Mouse (Mus musculus): ENCODE measurements at regions not wholly inside any gene's neighbourhood (a gene's known extent, or its start where the extent isn't known, plus 50 kb on each side); places are given as distances from the start of the nearest gene placed in this dataset.

GRCm38 (mm10) chr10:119019082-119019481, 149.1 kb upstream of the Dyrk2 start:
- Histone ChIP-seq H3K27me3 (ENCODE audit: insufficient read depth, poor library complexity, severe bottlenecking) (no peaks in the 10 kb centered on the region), H3K4me1 (replicated peaks) (no peaks in the 10 kb centered on the region), H3K4me3 (no peak overlapping the region), H3K27ac (no peak overlapping the region), H3K36me3 (no peaks in the 10 kb centered on the region), H3K9me3 (no peaks in the 10 kb centered on the region)
- 93% methylated on average over 10 of the region's 10 CpGs for WGBS
- no peak for DNase-seq (ENCODE audit: low spot score)

GRCm38 (mm10) chr10:119018490-119018889, 148.5 kb upstream of the Dyrk2 start:
- WGBS = 91% methylated on average over 4 of the region's 4 CpGs
- Histone ChIP-seq H3K27me3 (ENCODE audit: insufficient read depth, poor library complexity, severe bottlenecking) (no peaks in the 10 kb centered on the region), H3K9me3 (no peaks in the 10 kb centered on the region), H3K36me3 (no peaks in the 10 kb centered on the region), H3K4me1 (replicated peaks) (no peaks in the 10 kb centered on the region), H3K27ac (no peak overlapping the region), H3K4me3 (no peak overlapping the region)
- DNase-seq (ENCODE audit: low spot score) = no peak

- no peaks in the 10 kb centered on the region for H3K4me1 ChIP-seq (replicated peaks)
- WGBS = 93% methylated on average over 8 of the region's 8 CpGs
- H3K27ac ChIP-seq = no peak overlapping the region
- no peak overlapping the region for H3K4me3 ChIP-seq
- no peaks in the 10 kb centered on the region for H3K27me3 ChIP-seq (ENCODE audit: insufficient read depth, poor library complexity, severe bottlenecking)
- H3K36me3 ChIP-seq = no peaks in the 10 kb centered on the region
- no peak for DNase-seq (ENCODE audit: low spot score)
- no peaks in the 10 kb centered on the region for H3K9me3 ChIP-seq
Observed at GRCm38 (mm10) chr10:119016104-119016503, 146.1 kb upstream of the Dyrk2 start.

GRCm38 (mm10) chr10:119015311-119016055, 145.5 kb upstream of the Dyrk2 start:
- H3K9me3 ChIP-seq = no peaks in the 10 kb centered on the region
- no peak for DNase-seq (ENCODE audit: low spot score)
- 0 out of 2 replicates have a peak, but pooled peaks cover 3% of the 10 kb centered on the region for H3K4me1 ChIP-seq (replicated peaks)
- no peaks in the 10 kb centered on the region for H3K36me3 ChIP-seq
- WGBS = 87% methylated on average over 16 of the region's 16 CpGs
- no peak overlapping the region for H3K4me3 ChIP-seq
- no peaks in the 10 kb centered on the region for H3K27me3 ChIP-seq (ENCODE audit: insufficient read depth, poor library complexity, severe bottlenecking)
- no peak overlapping the region for H3K27ac ChIP-seq

GRCm38 (mm10) chr10:119014731-119015130, 144.7 kb upstream of the Dyrk2 start:
- no peak overlapping the region for H3K27ac ChIP-seq
- no peak overlapping the region for H3K4me3 ChIP-seq
- H3K9me3 ChIP-seq = no peaks in the 10 kb centered on the region
- H3K36me3 ChIP-seq = no peaks in the 10 kb centered on the region
- 86% methylated on average over 4 of the region's 4 CpGs for WGBS
- H3K27me3 ChIP-seq (ENCODE audit: insufficient read depth, poor library complexity, severe bottlenecking) = no peaks in the 10 kb centered on the region
- H3K4me1 ChIP-seq (replicated peaks) = 0 out of 2 replicates have a peak, but pooled peaks cover 3% of the 10 kb centered on the region
- no peak for DNase-seq (ENCODE audit: low spot score)

- Histone ChIP-seq H3K4me1 (replicated peaks) (0 out of 2 replicates have a peak, but pooled peaks cover 3% of the 10 kb centered on the region), H3K36me3 (no peaks in the 10 kb centered on the region), H3K27me3 (ENCODE audit: insufficient read depth, poor library complexity, severe bottlenecking) (no peaks in the 10 kb centered on the region), H3K27ac (no peak overlapping the region), H3K4me3 (no peak overlapping the region), H3K9me3 (no peaks in the 10 kb centered on the region)
- DNase-seq (ENCODE audit: low spot score) = no peak
- 87% methylated on average over 4 of the region's 4 CpGs for WGBS
Observed at GRCm38 (mm10) chr10:119013758-119014157, 143.7 kb upstream of the Dyrk2 start.

- H3K27me3 ChIP-seq (ENCODE audit: insufficient read depth, poor library complexity, severe bottlenecking) = no peaks in the 10 kb centered on the region
- no peak overlapping the region for H3K27ac ChIP-seq
- 0 out of 2 replicates have a peak, but pooled peaks cover 3% of the 10 kb centered on the region for H3K4me1 ChIP-seq (replicated peaks)
- 85% methylated on average over 6 of the region's 6 CpGs for WGBS
- H3K36me3 ChIP-seq = no peaks in the 10 kb centered on the region
- no peak overlapping the region for H3K4me3 ChIP-seq
- no peak for DNase-seq (ENCODE audit: low spot score)
- H3K9me3 ChIP-seq = no peaks in the 10 kb centered on the region
Observed at GRCm38 (mm10) chr10:119011511-119011910, 141.5 kb upstream of the Dyrk2 start.

- Histone ChIP-seq H3K27me3 (ENCODE audit: insufficient read depth, poor library complexity, severe bottlenecking) (no peaks in the 10 kb centered on the region), H3K4me1 (replicated peaks) (0 out of 2 replicates have a peak, but pooled peaks cover 3% of the 10 kb centered on the region), H3K36me3 (no peaks in the 10 kb centered on the region), H3K4me3 (no peak overlapping the region), H3K27ac (no peak overlapping the region), H3K9me3 (no peaks in the 10 kb centered on the region)
- no peak for DNase-seq (ENCODE audit: low spot score)
- WGBS = 43% methylated on average over 7 of the region's 7 CpGs
Observed at GRCm38 (mm10) chr10:119010884-119011283, 140.9 kb upstream of the Dyrk2 start.

GRCm38 (mm10) chr10:119006866-119007575, 137.0 kb upstream of the Dyrk2 start:
- Histone ChIP-seq H3K36me3 (no peaks in the 10 kb centered on the region), H3K4me1 (replicated peaks) (peaks cover 3% of the 10 kb centered on the region; the same call in 1 of the 2 replicates), H3K27ac (no peak overlapping the region), H3K4me3 (no peak overlapping the region), H3K9me3 (no peaks in the 10 kb centered on the region), H3K27me3 (ENCODE audit: insufficient read depth, poor library complexity, severe bottlenecking) (no peaks in the 10 kb centered on the region)
- no peak for DNase-seq (ENCODE audit: low spot score)
- WGBS = 90% methylated on average over 19 of the region's 19 CpGs

- Histone ChIP-seq H3K27me3 (ENCODE audit: insufficient read depth, poor library complexity, severe bottlenecking) (no peaks in the 10 kb centered on the region), H3K9me3 (no peaks in the 10 kb centered on the region), H3K36me3 (no peaks in the 10 kb centered on the region), H3K4me1 (replicated peaks) (no peaks in the 10 kb centered on the region; the same call in 1 of the 2 replicates), H3K27ac (no peak overlapping the region), H3K4me3 (no peak overlapping the region)
- 90% methylated on average over 8 of the region's 8 CpGs for WGBS
- no peak for DNase-seq (ENCODE audit: low spot score)
Observed at GRCm38 (mm10) chr10:119005491-119005890, 135.5 kb upstream of the Dyrk2 start.

- H3K36me3 ChIP-seq = no peaks in the 10 kb centered on the region
- H3K27ac ChIP-seq = no peak overlapping the region
- H3K27me3 ChIP-seq (ENCODE audit: insufficient read depth, poor library complexity, severe bottlenecking) = no peaks in the 10 kb centered on the region
- H3K4me1 ChIP-seq (replicated peaks) = no peaks in the 10 kb centered on the region; the same call in 1 of the 2 replicates
- H3K9me3 ChIP-seq = no peaks in the 10 kb centered on the region
- H3K4me3 ChIP-seq = no peak overlapping the region
- WGBS = 89% methylated on average over 11 of the region's 11 CpGs
- DNase-seq (ENCODE audit: low spot score) = no peak
Observed at GRCm38 (mm10) chr10:119004426-119004825, 134.4 kb upstream of the Dyrk2 start.

- WGBS = 50% methylated on average over 5 of the region's 5 CpGs
- no peaks in the 10 kb centered on the region for H3K27me3 ChIP-seq (ENCODE audit: insufficient read depth, poor library complexity, severe bottlenecking)
Observed at GRCm38 (mm10) chr10:119003839-119004238, 133.8 kb upstream of the Dyrk2 start.

GRCm38 (mm10) chr10:119003042-119003441, 133.0 kb upstream of the Dyrk2 start:
- whole genome bisulfite sequencing = 93% methylated on average over 2 of the region's 2 CpGs
- Histone ChIP-seq H3K4me3 (no peak overlapping the region), H3K27me3 (ENCODE audit: insufficient read depth, poor library complexity, severe bottlenecking) (no peaks in the 10 kb centered on the region), H3K4me1 (replicated peaks) (no peaks in the 10 kb centered on the region; the same call in 1 of the 2 replicates), H3K27ac (no peak overlapping the region), H3K36me3 (no peaks in the 10 kb centered on the region), H3K9me3 (no peaks in the 10 kb centered on the region)
- no peak for DNase-seq (ENCODE audit: low spot score)

More at GRCm38 (mm10) chr10:119003839-119004238, 133.8 kb upstream of the Dyrk2 start:
- Histone ChIP-seq H3K4me3 (no peak overlapping the region), H3K4me1 (replicated peaks) (no peaks in the 10 kb centered on the region; the same call in 1 of the 2 replicates), H3K9me3 (no peaks in the 10 kb centered on the region), H3K27ac (no peak overlapping the region), H3K36me3 (no peaks in the 10 kb centered on the region)
- no peak for DNase-seq (ENCODE audit: low spot score)
